Mouse (Mus musculus): ENCODE data around the gene Olfr599.
"Not testable (repeated sequence)": the region's sequence is repeated elsewhere in the genome, so short reads cannot be mapped to it uniquely, and the experiment has no call there.

Gene Olfr599

GRCm38 (mm10) chr7:103335617-103336016, at the start of gene Olfr599:
Gene Olfr599, plus strand, starts transcription at chr7:103335917.
- no peak for DNase-seq (ENCODE audit: low read depth, low spot score)

GRCm38 (mm10) chr7:103305348-103305747, 30.4 kb upstream of the Olfr599 start, which contains the start of gene Olfr596:
Gene Olfr596, plus strand, starts transcription at chr7:103305648.
- not testable (repeated sequence) for DNase-seq (ENCODE audit: low read depth, low spot score)

- not testable (repeated sequence) for DNase-seq (ENCODE audit: low read depth, low spot score)
These were observed 19.7 kb upstream of the Olfr599 start, which contains the start of gene Olfr597 for GRCm38 (mm10) chr7:103316015-103316414. Gene Olfr597, plus strand, starts transcription at chr7:103316315.

- DNase-seq (ENCODE audit: low read depth, low spot score): no peak
These were observed 12.4 kb upstream of the Olfr599 start, which contains the start of gene Olfr598 for GRCm38 (mm10) chr7:103323268-103323667. Gene Olfr598, plus strand, starts transcription at chr7:103323568.

- DNase-seq (ENCODE audit: low read depth, low spot score): no peak
These were observed 13.9 kb downstream of the Olfr599 start, which contains the start of gene Olfr600 for GRCm38 (mm10) chr7:103349569-103349968. Gene Olfr600, minus strand, starts transcription at chr7:103349669.

GRCm38 (mm10) chr7:103362555-103362954, 26.8 kb downstream of the Olfr599 start, which contains the start of gene Olfr601:
Gene Olfr601, minus strand, starts transcription at chr7:103362655.
- DNase-seq (ENCODE audit: low read depth, low spot score): no peak

GRCm38 (mm10) chr7:103386077-103386476, 50.4 kb downstream of the Olfr599 start, which contains the start of gene Olfr603:
Gene Olfr603, minus strand, starts transcription at chr7:103386177.
- DNase-seq (ENCODE audit: low read depth, low spot score): no peak

Data from A20 (cell line).